Mouse (Mus musculus) CH12.LX (cell line): ENCODE data around the gene Gm20388. TPM values are rescaled to one million over a fixed set of nuclear protein-coding genes. Genes with fewer than 3 reads are reported as not detected.

Experiments
- DNase-seq: peaks from one replicate; pipeline ENCODE4 v3.0.0-alpha.2; 2013; ENCODE audit errors: extremely low read depth
- H3K27ac ChIP-seq: 2 replicates; pipeline ENCODE4 v1.5.1; 2012; ENCODE audit warnings: low read depth, mild to moderate bottlenecking, control low read depth, moderate library complexity; ENCODE audit not compliant: insufficient read depth
- H3K27me3 ChIP-seq: replicated peaks from 2 replicates; pipeline ENCODE3; 2012; ENCODE audit warnings: inconsistent platforms
- H3K36me3 ChIP-seq, 2 experiments: replicated peaks in 1 of 2; 2 replicates each; pipeline versions ENCODE3 to v1.6.1; 2012; ENCODE audit warnings: inconsistent platforms in 1 of 2, low read length in 1 of 2, mild to moderate bottlenecking in 1 of 2, mixed read lengths in 1 of 2, moderate library complexity in 1 of 2; ENCODE audit not compliant: control insufficient read depth in 1 of 2, insufficient read depth in 1 of 2
- H3K4me1 ChIP-seq, 2 experiments: 2 replicates each; pipeline ENCODE4 v1.6.1; 2012; ENCODE audit warnings: inconsistent platforms in 1 of 2, moderate library complexity in 1 of 2; ENCODE audit not compliant: insufficient read depth in 2 of 2, control insufficient read depth in 1 of 2
- H3K4me2 ChIP-seq: 2 replicates; pipeline ENCODE4 v1.6.1; 2012; ENCODE audit warnings: low read depth, mild to moderate bottlenecking, control low read depth; ENCODE audit not compliant: poor library complexity, insufficient read depth, severe bottlenecking
- H3K4me3 ChIP-seq, 3 experiments: fragments of 150-350 bp in 1 of 3; sonication (generic) in 1 of 3; replicated peaks in 1 of 3; 2 replicates each; pipeline versions ENCODE3 to v1.5.1; 2011 to 2012; ENCODE audit warnings: low read depth in 2 of 3, low read length in 2 of 3, mild to moderate bottlenecking in 2 of 3, moderate library complexity in 2 of 3, control low read depth in 1 of 3, improper control_type of control experiment in 1 of 3, inconsistent platforms in 1 of 3, mixed read lengths in 1 of 3; ENCODE audit not compliant: poor library complexity in 1 of 3
- H3K79me2 ChIP-seq: replicated peaks from 2 replicates; pipeline ENCODE4 v1.6.1; 2012; ENCODE audit warnings: mild to moderate bottlenecking, moderate library complexity; ENCODE audit not compliant: control insufficient read depth, poor library complexity, insufficient read depth, severe bottlenecking; ENCODE audit errors: extremely low read depth
- H3K9ac ChIP-seq: 2 replicates; pipeline ENCODE4 v1.6.1; 2012; ENCODE audit warnings: low read depth, mild to moderate bottlenecking, control low read depth, moderate library complexity; ENCODE audit not compliant: insufficient read depth
- H3K9me3 ChIP-seq: replicated peaks from 2 replicates; pipeline ENCODE3; 2012; ENCODE audit warnings: low read length, inconsistent platforms, mixed read lengths
- BHLHE40 ChIP-seq: IDR thresholded peaks from 2 replicates; pipeline ENCODE4 v1.6.1; 2011; ENCODE audit warnings: mild to moderate bottlenecking, low read depth, low read length, improper control_type of control experiment
- CHD1 ChIP-seq: IDR thresholded peaks from 2 replicates; pipeline ENCODE4 v1.6.1; 2012; ENCODE audit warnings: low read depth, low read length, improper control_type of control experiment, inconsistent platforms
- CHD2 ChIP-seq: IDR thresholded peaks from 2 replicates; pipeline ENCODE4 v1.6.1; 2011; ENCODE audit warnings: low read length, improper control_type of control experiment
- CTCF ChIP-seq, 2 experiments: IDR thresholded peaks in 1 of 2; conservative IDR thresholded peaks in 1 of 2; 2 replicates each; pipeline ENCODE4 v1.5.1; 2011 to 2012; ENCODE audit warnings: low read depth in 2 of 2, low read length in 2 of 2, improper control_type of control experiment in 1 of 2, inconsistent platforms in 1 of 2, mild to moderate bottlenecking in 1 of 2, moderate library complexity in 1 of 2
- E2F4 ChIP-seq: IDR thresholded peaks from 2 replicates; pipeline ENCODE4 v1.6.1; 2011; ENCODE audit warnings: low read depth, low read length, improper control_type of control experiment; ENCODE audit not compliant: insufficient replicate concordance
- ELF1 ChIP-seq: IDR thresholded peaks from 2 replicates; pipeline ENCODE4 v1.6.1; 2014; ENCODE audit warnings: low read depth, mild to moderate bottlenecking, inconsistent platforms, low read length, improper control_type of control experiment
- EP300 ChIP-seq: IDR thresholded peaks from 2 replicates; pipeline ENCODE4 v1.6.1; 2011; ENCODE audit warnings: low read length, improper control_type of control experiment
- GABPA ChIP-seq: IDR thresholded peaks from 2 replicates; pipeline ENCODE4 v1.6.1; 2012; ENCODE audit warnings: low read depth, low read length, improper control_type of control experiment, inconsistent platforms; ENCODE audit not compliant: insufficient replicate concordance
- IRF4 ChIP-seq: IDR thresholded peaks from 2 replicates; pipeline ENCODE4 v1.6.1; 2014; ENCODE audit warnings: low read depth, mild to moderate bottlenecking, inconsistent platforms, low read length, improper control_type of control experiment
- JUN ChIP-seq: IDR thresholded peaks from 2 replicates; pipeline ENCODE4 v1.6.1; 2011; ENCODE audit warnings: low read depth, mild to moderate bottlenecking, low read length, improper control_type of control experiment, moderate library complexity; ENCODE audit not compliant: insufficient read depth
- KAT2A ChIP-seq: IDR thresholded peaks from 2 replicates; pipeline ENCODE4 v1.6.1; 2012; ENCODE audit warnings: low read length, improper control_type of control experiment, inconsistent platforms; ENCODE audit not compliant: insufficient replicate concordance
- MAX ChIP-seq: IDR thresholded peaks from 2 replicates; pipeline ENCODE4 v1.6.1; 2011; ENCODE audit warnings: low read length, improper control_type of control experiment
- MEF2A ChIP-seq: IDR thresholded peaks from 2 replicates; pipeline ENCODE4 v1.6.1; 2014; ENCODE audit warnings: low read depth, mild to moderate bottlenecking, inconsistent platforms, low read length, improper control_type of control experiment, borderline replicate concordance
- MXI1 ChIP-seq: IDR thresholded peaks from 2 replicates; pipeline ENCODE4 v1.6.1; 2011; ENCODE audit warnings: mild to moderate bottlenecking, low read depth, low read length, improper control_type of control experiment
- MYC ChIP-seq: IDR thresholded peaks from 2 replicates; pipeline ENCODE4 v1.6.1; 2011; ENCODE audit warnings: low read depth, mild to moderate bottlenecking, improper control_type of control experiment, low read length
- NELFE ChIP-seq: IDR thresholded peaks from 2 replicates; pipeline ENCODE4 v1.6.1; 2011; ENCODE audit warnings: low read depth, low read length, improper control_type of control experiment
- NRF1 ChIP-seq: IDR thresholded peaks from 2 replicates; pipeline ENCODE4 v1.6.1; 2014; ENCODE audit warnings: low read depth, mild to moderate bottlenecking, inconsistent platforms, low read length, improper control_type of control experiment, moderate library complexity
- PAX5 ChIP-seq: IDR thresholded peaks from 2 replicates; pipeline ENCODE4 v1.6.1; 2012; ENCODE audit warnings: low read length, inconsistent platforms, mixed read lengths
- RCOR1 ChIP-seq: conservative IDR thresholded peaks from 2 replicates; pipeline ENCODE4 v1.6.1; 2012; ENCODE audit warnings: low read depth, mild to moderate bottlenecking, inconsistent platforms, low read length, improper control_type of control experiment
- SIN3A ChIP-seq: IDR thresholded peaks from 2 replicates; pipeline ENCODE4 v1.6.1; 2012; ENCODE audit warnings: low read length, improper control_type of control experiment, inconsistent platforms
- SMC3 ChIP-seq: IDR thresholded peaks from 2 replicates; pipeline ENCODE4 v1.6.1; 2011; ENCODE audit warnings: low read depth, low read length, improper control_type of control experiment
- UBTF ChIP-seq: IDR thresholded peaks from 2 replicates; pipeline ENCODE4 v1.6.1; 2012; ENCODE audit warnings: low read depth, mild to moderate bottlenecking, inconsistent platforms, low read length, improper control_type of control experiment, moderate library complexity
- USF2 ChIP-seq: conservative IDR thresholded peaks from 2 replicates; pipeline ENCODE4 v1.6.1; 2011; ENCODE audit warnings: low read depth, low read length, improper control_type of control experiment
- ZC3H11A ChIP-seq: IDR thresholded peaks from 2 replicates; pipeline ENCODE4 v1.6.1; 2012; ENCODE audit warnings: low read depth, mild to moderate bottlenecking, inconsistent platforms, low read length, improper control_type of control experiment
- ZKSCAN1 ChIP-seq: IDR thresholded peaks from 2 replicates; pipeline ENCODE4 v1.6.1; 2012; ENCODE audit warnings: low read depth, inconsistent platforms, low read length, improper control_type of control experiment, borderline replicate concordance
- ZMIZ1 ChIP-seq: IDR thresholded peaks from 2 replicates; pipeline ENCODE4 v1.6.1; 2012; ENCODE audit warnings: low read depth, mild to moderate bottlenecking, inconsistent platforms, low read length, improper control_type of control experiment
- ZNF384 ChIP-seq: IDR thresholded peaks from 2 replicates; pipeline ENCODE4 v1.6.1; 2012; ENCODE audit warnings: low read depth, low read length, improper control_type of control experiment, inconsistent platforms
- dilution Hi-C: fragments of 300-500 bp; cut with MboI; formaldehyde crosslinking; loops from 2 replicates; pipeline ENCODE4 v1.14.3; 2020; ENCODE audit warnings: low sequenced_read_pairs; ENCODE audit not compliant: extremely low pct_unique_long_range_greater_than_20kb, extremely low pct_ligation_motif_present
- in situ Hi-C: fragments of 300-500 bp; cut with MboI; formaldehyde crosslinking; loops from 3 replicates; pipeline ENCODE4 v1.14.3; 2019; ENCODE audit warnings: low sequenced_read_pairs, low pct_ligation_motif_present, low pct_unique_long_range_greater_than_20kb, mixed read lengths
- polyA plus RNA-seq: library from polyadenylated mRNA; unstranded; fragments of >175 nt; gene quantifications from 2 replicates; pipeline ENCODE4 v1.2.1, GENCODE M21; 2012; ENCODE audit warnings: low read depth; ENCODE audit not compliant: insufficient read length
- total RNA-seq, 2 experiments: library from RNA; depleted of rRNA; stranded (reverse); fragments of 300-350 nt in 1 of 2; fragments of >200 nt in 1 of 2; gene quantifications; 2 replicates each; pipeline ENCODE4 v1.2.3; 2012 to 2014

Gm20388 gene
- total and polyA plus RNA-seq, 3 experiments, result 14.8 to 26.3 (median 22.2) TPM

- no peak for DNase-seq
- in situ Hi-C loops, result loop anchor here (25.0 kb wide), 1 partner anchor 859 kb away; the partner anchor contains the start of genes Cyba and Mvd
- Histone ChIP-seq H3K27ac (peak overlapping the region; percentile 24), H3K4me1 (peaks cover 19 to 52% of the 10 kb centered on the region in 2 experiments), H3K79me2 (peaks cover 38% of the 10 kb centered on the region), H3K4me2 (peak overlapping the region; percentile 74), H3K9me3 (no peaks in the 10 kb centered on the region), H3K36me3 (peaks cover 0 to 21% of the 10 kb centered on the region in 2 experiments)
- TF ChIP-seq CHD2, result no peak
- TF ChIP-seq MXI1, result peak; percentile 58; the same call in 1 of the 2 replicates
- no peak for TF ChIP-seq MAX
- TF ChIP-seq PAX5, result no peak
- no peak for TF ChIP-seq UBTF
- TF ChIP-seq SIN3A, result peak; percentile 5; the same call in 1 of the 2 replicates
- TF ChIP-seq, all 38 proteins: peak for 2
- H3K9ac ChIP-seq, result peak overlapping the region; percentile 64
- H3K27me3 ChIP-seq, result peaks cover 4% of the 10 kb centered on the region
- dilution Hi-C loops, result no loop called here
- peak overlapping the region; percentile 88 to 98 (median 93) for H3K4me3 ChIP-seq
Measured at GRCm38 (mm10) chr8:121577751-121578675, 1667.4 kb downstream of the Gm20388 start.

- DNase-seq, result peak; percentile 97
- Histone ChIP-seq H3K27me3 (peaks cover 9% of the 10 kb centered on the region), H3K9ac (peak within 1 kb of the TSS; percentile 64), H3K79me2 (peaks cover 30% of the 10 kb centered on the region), H3K4me3 (peak within 1 kb of the TSS; percentile 88 to 98 (median 93)), H3K4me2 (peak within 1 kb of the TSS; percentile 74), H3K9me3 (no peaks in the 10 kb centered on the region), H3K4me1 (peaks cover 22 to 52% of the 10 kb centered on the region in 2 experiments), H3K36me3 (peaks cover 0 to 16% of the 10 kb centered on the region in 2 experiments), H3K27ac (peak within 1 kb of the TSS; percentile 24)
- dilution Hi-C loops, result no loop called here
- in situ Hi-C loops, result loop anchor here (25.0 kb wide), 1 partner anchor 858 kb away; the partner anchor contains the start of genes Cyba and Mvd
- TF ChIP-seq KAT2A (peak; percentile 82; the same call in 1 of the 2 replicates), MYC (peak; percentile 54; the same call in 1 of the 2 replicates), SMC3 (no peak), ZNF384 (no peak), ELF1 (peak; percentile 99), E2F4 (no peak), ZC3H11A (no peak), CTCF (conservative IDR thresholded peaks at IDR 0.05 in 1 of 2, IDR thresholded peaks at IDR 0.05 in 1 of 2; ENCODE audit: low read depth in 2 of 2, low read length in 2 of 2) (no peak), MEF2A (0 out of 2 replicates have a peak, but pooled peaks have one; percentile 13), ZKSCAN1 (no peak), EP300 (no peak), GABPA (no peak), IRF4 (no peak), JUN (no peak), NELFE (peak; percentile 85), USF2 (no peak), PAX5 (no peak), CHD1 (no peak), BHLHE40 (peak; percentile 20; the same call in 1 of the 2 replicates), MXI1 (no peak; the same call in 1 of the 2 replicates), RCOR1 (no peak), ZMIZ1 (0 out of 2 replicates have a peak, but pooled peaks have one; percentile 44), MAX (0 out of 2 replicates have a peak, but pooled peaks have one; percentile 38), NRF1 (peak; percentile 85)
Measured at GRCm38 (mm10) chr8:121578676-121579451, 1668.2 kb downstream of the Gm20388 start, which contains the start of gene Fbxo31. Gene Fbxo31 (minus strand): TSS chr8:121578806.
